Mouse (Mus musculus) CD4-positive, CD25-positive, alpha-beta regulatory T cell, adult 4 months (primary cell): ENCODE measurements around the gene Ahcyl1. TPM values are rescaled to one million over a fixed set of nuclear protein-coding genes. Genes with fewer than 3 reads are reported as not detected.
"Not testable (repeated sequence)": the region's sequence is repeated elsewhere in the genome, so short reads cannot be mapped to it uniquely, and the experiment has no call there.

Experiments
- ATAC-seq: one replicate; pipeline ENCODE4 v1.8.0; 2017
- polyA plus RNA-seq, 2 experiments: library from polyadenylated mRNA; unstranded; fragments of 100-300 nt; shearing (Covaris generic); gene quantifications; one replicate each; pipeline ENCODE4 v1.2.1; 2017

Ahcyl1 gene
- polyA plus RNA-seq, 2 experiments from 2014 or later = 12.1 to 22.1 TPM

GRCm38 (mm10) chr3:107654861-107655260, 41.5 kb downstream of the Ahcyl1 start:
- no peak for ATAC-seq

GRCm38 (mm10) chr3:107652968-107653367, 43.4 kb downstream of the Ahcyl1 start:
- ATAC-seq = no peak

- not testable (repeated sequence) for ATAC-seq
Observed at GRCm38 (mm10) chr3:107650276-107650675, 46.1 kb downstream of the Ahcyl1 start.

- ATAC-seq = no peak
Observed at GRCm38 (mm10) chr3:107646947-107647346, 49.4 kb downstream of the Ahcyl1 start.

- ATAC-seq = no peak
Observed at GRCm38 (mm10) chr3:107637606-107638172, 58.7 kb downstream of the Ahcyl1 start.

GRCm38 (mm10) chr3:107636236-107636635, 60.1 kb downstream of the Ahcyl1 start:
- no peak for ATAC-seq

- no peak for ATAC-seq
Observed at GRCm38 (mm10) chr3:107635836-107636235, 60.5 kb downstream of the Ahcyl1 start.

GRCm38 (mm10) chr3:107633906-107634305, 62.5 kb downstream of the Ahcyl1 start:
- ATAC-seq = no peak

GRCm38 (mm10) chr3:107632786-107633185, 63.6 kb downstream of the Ahcyl1 start:
- no peak for ATAC-seq

- ATAC-seq = peak; percentile 97
Observed at GRCm38 (mm10) chr3:107631523-107631958, 64.8 kb downstream of the Ahcyl1 start, which contains the start of gene Strip1. Gene Strip1, minus strand, starts transcription at chr3:107631694.

- ATAC-seq = peak; percentile 31
Observed at GRCm38 (mm10) chr3:107630682-107631522, 65.5 kb downstream of the Ahcyl1 start, which contains the start of gene Gm10961. Gene Gm10961, plus strand, starts transcription at chr3:107631322.

- ATAC-seq = no peak
Observed at GRCm38 (mm10) chr3:107629411-107629810, 66.9 kb downstream of the Ahcyl1 start.

- no peak for ATAC-seq
Observed at GRCm38 (mm10) chr3:107628551-107628950, 67.8 kb downstream of the Ahcyl1 start.

GRCm38 (mm10) chr3:107627641-107628040, 68.7 kb downstream of the Ahcyl1 start:
- ATAC-seq = no peak

- no peak for ATAC-seq
Observed at GRCm38 (mm10) chr3:107626751-107627150, 69.6 kb downstream of the Ahcyl1 start.

GRCm38 (mm10) chr3:107625536-107625935, 70.8 kb downstream of the Ahcyl1 start:
- ATAC-seq = no peak

- ATAC-seq = no peak
Observed at GRCm38 (mm10) chr3:107624424-107624823, 71.9 kb downstream of the Ahcyl1 start.

GRCm38 (mm10) chr3:107622537-107622936, 73.8 kb downstream of the Ahcyl1 start:
- ATAC-seq = no peak

GRCm38 (mm10) chr3:107621286-107622075, 74.9 kb downstream of the Ahcyl1 start:
- no peak for ATAC-seq

GRCm38 (mm10) chr3:107619911-107620310, 76.4 kb downstream of the Ahcyl1 start:
- ATAC-seq = no peak

- ATAC-seq = no peak
Observed at GRCm38 (mm10) chr3:107617800-107618199, 78.6 kb downstream of the Ahcyl1 start.
